Mouse (Mus musculus): Measurements from ENCODE around the gene Car8.

Car8 gene

DNA sequence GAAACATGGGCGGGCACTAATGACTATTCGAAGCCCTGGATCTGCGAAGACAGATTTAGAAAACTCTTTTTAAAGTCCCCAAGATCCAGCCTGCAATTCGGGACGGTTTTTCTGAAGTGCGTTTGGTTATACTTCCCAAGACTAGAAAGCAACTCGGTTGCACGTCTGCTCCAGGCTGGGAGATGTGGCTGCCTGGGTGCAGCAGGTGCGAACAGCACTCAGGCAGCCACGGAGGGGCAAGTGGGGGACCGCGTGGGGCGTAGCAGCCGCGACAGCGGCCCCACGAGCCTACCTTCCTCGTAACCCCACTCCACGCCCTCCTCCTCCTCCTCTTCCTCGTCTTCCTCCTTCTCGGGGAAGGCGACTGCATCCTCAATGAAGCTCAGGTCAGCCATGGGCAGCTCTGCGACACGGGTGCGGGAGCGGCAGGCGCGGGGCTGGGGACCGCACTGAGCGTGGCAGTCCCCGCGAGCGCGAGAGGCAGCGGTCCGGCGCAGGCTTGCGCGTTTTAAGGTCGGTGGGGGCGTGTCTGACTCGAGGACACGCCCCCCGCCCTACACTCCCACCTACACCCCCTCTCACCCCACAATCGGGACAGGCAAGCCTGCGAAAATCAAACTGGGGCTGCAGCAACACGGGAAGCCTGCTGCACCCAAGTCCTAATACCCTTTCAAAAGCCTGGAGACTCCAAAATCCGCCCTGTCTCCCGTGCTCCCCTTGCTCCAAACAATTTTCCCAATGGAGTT, at the start of gene Car8:
Gene Car8 (minus strand): TSS at position 482 of the 746 bp plus-strand sequence.
- DNase-seq (ENCODE audit: low read depth, low spot score), result no peak

DNA sequence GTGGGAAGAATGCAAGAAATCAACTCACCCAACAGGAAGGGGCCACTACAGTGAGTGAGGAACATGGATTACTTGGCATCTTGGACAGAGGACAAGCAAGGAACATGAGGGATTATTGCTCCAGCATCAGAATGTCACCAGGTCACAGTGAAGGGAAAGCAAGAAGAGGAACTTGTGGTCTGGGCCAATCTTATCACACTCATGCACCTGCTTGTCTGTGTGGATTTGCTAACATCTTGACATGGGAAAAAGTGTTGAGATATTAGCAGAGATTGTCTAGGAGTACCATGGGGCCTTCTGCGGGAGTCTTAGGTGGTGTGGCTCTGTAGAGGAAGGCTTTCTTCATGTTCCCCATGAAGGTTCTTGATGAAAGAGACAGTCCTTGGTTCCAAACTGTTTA, 46.1 kb upstream of the Car8 start:
- DNase-seq (ENCODE audit: low read depth, low spot score), result no peak

DNA sequence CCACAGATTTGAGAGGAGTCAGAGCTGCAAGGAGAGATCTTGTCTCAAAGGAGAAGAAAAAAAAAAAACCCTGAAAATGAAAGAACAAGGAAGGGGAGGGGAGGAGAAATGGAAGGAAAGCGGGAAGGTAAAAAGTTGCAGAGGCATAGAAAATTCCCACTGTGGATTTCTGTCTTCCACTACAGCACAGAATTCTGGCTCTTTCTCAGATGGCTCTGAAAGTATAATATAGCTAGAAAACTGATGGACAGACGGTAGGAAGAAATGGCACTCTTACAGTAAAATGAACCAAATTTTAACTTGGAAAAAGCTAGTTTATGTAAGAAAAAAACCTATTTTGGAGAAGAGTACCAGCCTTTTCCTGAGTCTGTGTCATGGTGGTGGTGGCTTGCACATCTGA, 39.3 kb upstream of the Car8 start:
- no peak for DNase-seq (ENCODE audit: low read depth, low spot score)

DNA sequence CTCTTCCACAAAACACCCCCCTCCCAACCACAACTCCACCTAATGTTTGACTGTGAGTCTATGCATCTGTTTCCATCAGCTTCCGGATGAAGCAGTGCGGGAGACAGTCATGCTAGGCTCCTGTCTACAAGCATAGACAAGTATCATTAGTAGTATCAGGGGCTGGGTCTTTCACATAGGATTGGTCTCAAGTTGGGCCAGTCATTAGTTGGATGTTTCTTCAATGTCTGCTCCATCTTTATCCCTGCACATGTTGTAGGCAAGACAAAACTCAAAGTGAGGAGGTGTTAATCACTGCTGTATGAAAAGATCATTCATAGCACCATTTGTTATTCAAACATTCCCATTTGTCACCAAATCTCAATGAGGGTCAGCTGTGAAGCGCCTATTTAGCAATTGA, 11.0 kb upstream of the Car8 start:
- no peak for DNase-seq (ENCODE audit: low read depth, low spot score)

GRCm38 (mm10) chr4:8245495-8246063, 6.7 kb upstream of the Car8 start:
- no peak for DNase-seq (ENCODE audit: low read depth, low spot score)

DNA sequence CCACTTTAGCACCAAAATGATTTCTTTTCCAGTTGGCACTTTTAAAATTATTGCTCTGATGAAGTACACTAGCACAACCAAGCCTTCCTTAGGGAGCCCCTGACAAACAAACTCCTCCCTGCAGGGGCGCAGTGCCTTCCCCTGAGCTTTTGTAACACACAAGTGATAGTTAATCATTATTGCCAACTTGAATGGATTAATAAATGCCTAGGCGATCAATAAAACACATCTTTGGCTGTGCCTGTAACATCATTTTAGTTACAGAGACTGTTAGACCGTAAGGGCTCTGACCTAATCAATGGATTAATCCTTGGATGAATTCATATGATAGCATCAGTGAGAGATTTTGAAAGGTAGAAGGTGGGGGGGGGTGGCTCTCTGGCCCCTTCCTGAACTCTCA, 6.2 kb upstream of the Car8 start:
- no peak for DNase-seq (ENCODE audit: low read depth, low spot score)

GRCm38 (mm10) chr4:8239699-8240098, 858 bp upstream of the Car8 start:
- DNase-seq (ENCODE audit: low read depth, low spot score), result no peak

GRCm38 (mm10) chr4:8239306-8239670, 447 bp upstream of the Car8 start:
- DNase-seq (ENCODE audit: low read depth, low spot score), result no peak

DNA sequence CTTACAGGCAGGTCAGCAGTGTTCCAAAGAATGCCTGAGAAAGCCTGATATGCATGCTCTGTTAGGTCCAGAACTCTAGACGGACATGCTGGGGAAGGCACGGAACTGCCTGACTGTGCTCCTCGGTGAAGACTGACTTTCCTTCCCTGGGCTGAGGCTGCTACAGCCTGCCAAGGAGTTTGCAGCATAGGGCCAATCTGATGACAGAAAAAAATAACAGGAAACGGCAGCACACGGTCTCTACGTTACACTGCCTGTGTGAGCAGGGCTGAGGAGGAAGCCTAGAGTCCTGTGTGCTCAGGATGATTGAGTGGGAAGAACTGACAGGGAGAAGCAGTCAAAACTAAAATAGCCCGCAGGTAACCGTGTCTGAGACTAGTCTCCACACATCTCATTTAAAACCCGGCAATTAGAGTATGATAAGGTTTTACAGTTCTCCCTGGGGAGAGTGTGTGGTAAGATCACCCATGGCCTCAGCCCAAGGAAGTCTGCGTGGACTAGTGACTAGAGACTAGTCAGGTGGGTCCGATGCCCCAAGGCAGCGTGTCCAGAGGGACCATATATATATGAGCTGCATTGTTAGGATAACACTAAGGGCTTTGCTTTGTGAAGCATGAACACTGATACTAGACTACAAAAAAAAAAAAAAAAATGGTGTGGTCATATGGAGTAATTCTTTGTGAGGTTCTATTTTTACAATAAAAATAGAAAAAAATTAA, 6.3 kb downstream of the Car8 start:
- no peak for DNase-seq (ENCODE audit: low read depth, low spot score)

- DNase-seq (ENCODE audit: low read depth, low spot score), result no peak
Measured at GRCm38 (mm10) chr4:8231291-8231871, 7.5 kb downstream of the Car8 start.

GRCm38 (mm10) chr4:8229661-8230298, 9.1 kb downstream of the Car8 start:
- no peak for DNase-seq (ENCODE audit: low read depth, low spot score)

DNA sequence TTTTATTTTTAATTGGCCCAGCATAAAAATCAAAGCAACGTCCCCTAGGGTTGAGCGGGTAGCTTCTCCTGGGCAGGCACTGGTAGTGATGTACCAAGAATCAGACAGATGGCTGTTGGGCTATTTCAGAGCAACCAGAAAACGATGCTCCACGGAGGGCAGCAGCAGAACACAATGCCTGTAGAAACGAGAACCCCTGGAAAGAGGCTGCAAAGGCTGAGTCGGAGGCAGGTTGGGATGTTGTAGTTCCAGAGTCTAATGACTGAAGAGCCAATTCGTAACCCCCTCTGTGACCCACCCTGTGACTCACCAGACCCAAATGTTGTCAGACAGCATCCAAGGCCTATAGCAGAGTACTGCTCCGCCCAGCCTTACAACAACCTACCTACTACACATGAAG, 19.9 kb downstream of the Car8 start:
- no peak for DNase-seq (ENCODE audit: low read depth, low spot score)

DNA sequence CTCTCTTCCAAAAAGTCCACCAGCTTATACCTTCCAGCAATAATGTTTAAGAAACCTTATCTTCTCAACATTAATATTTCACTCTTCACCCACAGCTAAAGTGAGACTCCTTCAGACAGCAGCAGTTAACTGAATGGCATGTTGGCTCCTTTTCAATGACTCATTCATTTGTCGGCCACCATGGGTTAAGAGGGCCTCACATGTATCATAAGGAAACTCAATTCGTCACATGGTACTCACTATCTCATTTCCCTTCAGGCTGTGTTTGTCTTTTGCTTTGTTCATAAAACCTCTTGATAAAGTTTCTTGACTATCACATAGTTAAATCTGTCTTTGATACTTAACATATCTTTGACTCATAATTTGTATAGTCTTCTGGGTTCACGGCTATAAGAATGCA, 20.8 kb downstream of the Car8 start:
- no peak for DNase-seq (ENCODE audit: low read depth, low spot score)

DNA sequence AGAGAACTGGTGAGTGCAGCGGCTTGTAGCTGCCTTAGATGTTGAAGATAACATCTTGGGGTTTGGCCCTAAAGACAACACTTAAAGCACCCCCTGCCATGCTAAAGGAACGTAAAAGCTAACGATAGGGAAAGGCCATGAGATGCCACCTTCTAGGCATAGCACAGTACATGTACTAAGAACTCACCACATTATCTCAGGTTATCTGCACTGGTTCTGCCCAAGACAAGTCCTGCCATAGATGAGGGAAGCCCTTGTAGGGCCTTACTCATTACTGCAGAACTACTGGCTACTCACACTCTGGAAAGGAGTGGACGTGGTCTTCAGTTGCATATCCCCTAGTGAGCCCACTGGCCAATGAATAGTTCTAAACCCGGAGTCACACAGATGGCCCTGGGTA, 21.6 kb downstream of the Car8 start:
- DNase-seq (ENCODE audit: low read depth, low spot score), result no peak

DNA sequence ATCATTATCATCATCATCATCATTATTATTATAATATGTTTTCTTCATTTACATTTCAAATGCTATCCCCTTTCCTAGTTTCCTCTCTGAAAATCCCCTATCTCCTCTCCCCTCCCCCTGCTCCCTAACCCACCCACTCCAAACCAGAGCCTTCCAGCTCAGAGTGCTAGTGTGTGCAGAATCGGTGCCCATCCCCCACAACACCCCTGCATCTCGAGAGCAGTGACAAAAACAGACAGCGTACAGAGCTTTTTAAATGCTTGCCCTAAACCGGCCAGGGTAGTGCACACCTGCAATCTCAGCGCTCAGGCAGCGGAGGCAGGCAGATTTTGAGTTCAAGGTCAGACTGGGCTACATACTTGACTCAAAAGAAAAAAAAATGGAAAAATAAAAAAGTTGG, 22.3 kb downstream of the Car8 start:
- no peak for DNase-seq (ENCODE audit: low read depth, low spot score)

GRCm38 (mm10) chr4:8213661-8214060, 25.2 kb downstream of the Car8 start:
- no peak for DNase-seq (ENCODE audit: low read depth, low spot score)

GRCm38 (mm10) chr4:8212873-8213569, 25.8 kb downstream of the Car8 start:
- no peak for DNase-seq (ENCODE audit: low read depth, low spot score)

- no peak for DNase-seq (ENCODE audit: low read depth, low spot score)
Measured at GRCm38 (mm10) chr4:8210452-8210851, 28.4 kb downstream of the Car8 start.

DNA sequence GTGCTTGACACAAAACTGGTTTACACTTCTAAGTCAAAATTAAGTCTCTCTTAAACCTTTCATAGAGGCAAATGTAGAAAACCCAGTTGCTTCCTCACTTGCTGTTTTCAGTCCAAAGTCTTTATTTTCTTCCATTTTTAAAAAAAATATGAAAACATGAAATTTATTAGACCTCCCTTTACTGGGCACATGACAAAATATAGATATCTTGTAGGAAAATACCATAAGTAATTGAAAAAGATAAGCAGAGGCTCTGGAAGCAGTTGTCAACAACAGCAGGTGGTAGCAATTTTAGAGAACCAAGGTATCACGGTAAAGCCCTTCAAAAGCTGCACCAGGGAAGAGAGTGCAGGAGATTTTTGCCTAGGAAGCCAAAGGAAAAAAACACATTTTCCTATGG, 30.9 kb downstream of the Car8 start:
- DNase-seq (ENCODE audit: low read depth, low spot score), result no peak

DNA sequence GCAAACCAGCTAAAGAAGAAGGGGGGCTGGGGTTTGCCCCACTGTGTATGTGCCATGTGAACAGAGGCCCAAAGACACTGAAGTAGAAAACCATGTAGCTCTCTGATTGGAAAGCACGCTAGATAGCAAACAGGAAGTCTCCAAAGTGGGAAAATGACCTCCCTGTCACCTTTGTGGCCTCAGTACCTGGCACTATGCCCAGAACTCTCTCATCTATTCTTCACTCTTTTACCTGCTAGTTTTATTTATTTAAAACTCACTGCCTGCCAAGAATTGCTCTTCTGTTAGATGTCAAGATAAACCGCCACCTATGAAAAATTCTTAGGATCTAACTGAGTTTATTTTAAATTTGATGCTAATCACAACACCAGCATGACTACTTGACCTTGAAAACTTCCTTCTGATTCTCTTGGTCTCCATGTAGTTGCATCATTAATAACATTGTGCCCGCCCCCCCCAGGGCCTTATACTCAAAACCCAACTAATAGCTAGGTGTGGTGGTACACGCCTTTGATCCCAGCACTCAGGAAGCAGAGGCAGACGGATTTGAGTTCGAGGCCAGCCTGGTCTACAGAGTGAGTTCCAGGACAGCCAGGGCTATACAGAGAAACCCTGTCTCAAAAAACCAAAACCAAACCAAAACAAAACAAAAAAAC, 31.8 kb downstream of the Car8 start:
- DNase-seq (ENCODE audit: low read depth, low spot score), result no peak

GRCm38 (mm10) chr4:8205089-8205649, 33.7 kb downstream of the Car8 start:
- DNase-seq (ENCODE audit: low read depth, low spot score), result no peak

Measured in brain, embryonic 18.5 days (tissue).